Mouse (Mus musculus): Measurements from ENCODE around the gene Agap1. TPM values are rescaled to one million over a fixed set of nuclear protein-coding genes. Genes with fewer than 3 reads are reported as not detected.

The Agap1 gene
- polyA plus RNA-seq, 1 experiment from 2014 or later = 10.3 TPM

GRCm38 (mm10) chr1:89746171-89746570, 291.6 kb downstream of the Agap1 start:
- Histone ChIP-seq H3K4me1 (peaks cover 14% of the 10 kb centered on the region), H3K36me3 (peaks cover 19% of the 10 kb centered on the region), H3K4me3 (no peak overlapping the region), H3K27ac (no peak overlapping the region), H3K27me3 (ENCODE audit: insufficient read depth, poor library complexity, severe bottlenecking) (no peaks in the 10 kb centered on the region), H3K9me3 (no peaks in the 10 kb centered on the region)
- WGBS = 87% methylated on average over 3 of the region's 3 CpGs
- DNase-seq (ENCODE audit: low spot score) = no peak

GRCm38 (mm10) chr1:89749666-89750065, 295.1 kb downstream of the Agap1 start:
- DNase-seq (ENCODE audit: low spot score) = no peak
- no peak overlapping the region for H3K4me3 ChIP-seq
- 0 out of 2 replicates have a peak, but pooled peaks cover 4% of the 10 kb centered on the region for H3K27me3 ChIP-seq (ENCODE audit: insufficient read depth, poor library complexity, severe bottlenecking)
- H3K36me3 ChIP-seq = peaks cover 3% of the 10 kb centered on the region; the same call in 1 of the 2 replicates
- no peaks in the 10 kb centered on the region for H3K9me3 ChIP-seq
- H3K27ac ChIP-seq = no peak overlapping the region
- peaks cover 17% of the 10 kb centered on the region for H3K4me1 ChIP-seq

GRCm38 (mm10) chr1:89750495-89750894, 295.9 kb downstream of the Agap1 start:
- Histone ChIP-seq H3K4me1 (peaks cover 17% of the 10 kb centered on the region), H3K4me3 (peak overlapping the region; percentile 46), H3K27me3 (ENCODE audit: insufficient read depth, poor library complexity, severe bottlenecking) (0 out of 2 replicates have a peak, but pooled peaks cover 4% of the 10 kb centered on the region), H3K36me3 (no peaks in the 10 kb centered on the region; the same call in 1 of the 2 replicates), H3K9me3 (no peaks in the 10 kb centered on the region), H3K27ac (peak overlapping the region; percentile 47; the same call in 1 of the 2 replicates)
- DNase-seq (ENCODE audit: low spot score) = no peak
- 7% methylated on average over 9 of the region's 9 CpGs for WGBS

GRCm38 (mm10) chr1:89750921-89751320, 296.3 kb downstream of the Agap1 start:
- H3K4me1 ChIP-seq = peaks cover 17% of the 10 kb centered on the region
- peak overlapping the region; percentile 47 for H3K27ac ChIP-seq

GRCm38 (mm10) chr1:89751344-89751743, 296.7 kb downstream of the Agap1 start:
- H3K27me3 ChIP-seq (ENCODE audit: insufficient read depth, poor library complexity, severe bottlenecking) = 0 out of 2 replicates have a peak, but pooled peaks cover 4% of the 10 kb centered on the region
- H3K4me3 ChIP-seq = peak overlapping the region; percentile 46; the same call in 1 of the 2 replicates
- WGBS = 68% methylated on average over 11 of the region's 11 CpGs
- DNase-seq (ENCODE audit: low spot score) = no peak
- H3K27ac ChIP-seq = peak overlapping the region; percentile 47; the same call in 1 of the 2 replicates
- H3K4me1 ChIP-seq = peaks cover 18% of the 10 kb centered on the region
- H3K36me3 ChIP-seq = no peaks in the 10 kb centered on the region; the same call in 1 of the 2 replicates
- H3K9me3 ChIP-seq = no peaks in the 10 kb centered on the region

More at GRCm38 (mm10) chr1:89750921-89751320, 296.3 kb downstream of the Agap1 start:
- Histone ChIP-seq H3K27me3 (ENCODE audit: insufficient read depth, poor library complexity, severe bottlenecking) (0 out of 2 replicates have a peak, but pooled peaks cover 4% of the 10 kb centered on the region), H3K4me3 (peak overlapping the region; percentile 46), H3K9me3 (no peaks in the 10 kb centered on the region), H3K36me3 (no peaks in the 10 kb centered on the region; the same call in 1 of the 2 replicates)
- DNase-seq (ENCODE audit: low spot score) = no peak
- WGBS = 24% methylated on average over 21 of the region's 21 CpGs

GRCm38 (mm10) chr1:89752659-89753058, 298.1 kb downstream of the Agap1 start:
- 95% methylated on average over 3 of the region's 3 CpGs for WGBS

GRCm38 (mm10) chr1:89755358-89755757, 300.8 kb downstream of the Agap1 start:
- Histone ChIP-seq H3K4me3 (no peak overlapping the region), H3K27me3 (ENCODE audit: insufficient read depth, poor library complexity, severe bottlenecking) (0 out of 2 replicates have a peak, but pooled peaks cover 4% of the 10 kb centered on the region), H3K36me3 (no peaks in the 10 kb centered on the region; the same call in 1 of the 2 replicates), H3K4me1 (peaks cover 16% of the 10 kb centered on the region), H3K27ac (no peak overlapping the region), H3K9me3 (no peaks in the 10 kb centered on the region)
- no peak for DNase-seq (ENCODE audit: low spot score)
- WGBS = 66% methylated on average over 12 of the region's 12 CpGs

More at GRCm38 (mm10) chr1:89752659-89753058, 298.1 kb downstream of the Agap1 start:
- Histone ChIP-seq H3K27ac (no peak overlapping the region), H3K4me3 (no peak overlapping the region), H3K4me1 (peaks cover 21% of the 10 kb centered on the region), H3K36me3 (no peaks in the 10 kb centered on the region; the same call in 1 of the 2 replicates), H3K9me3 (no peaks in the 10 kb centered on the region), H3K27me3 (ENCODE audit: insufficient read depth, poor library complexity, severe bottlenecking) (0 out of 2 replicates have a peak, but pooled peaks cover 4% of the 10 kb centered on the region)
- DNase-seq (ENCODE audit: low spot score) = no peak

GRCm38 (mm10) chr1:89756387-89756786, 301.8 kb downstream of the Agap1 start:
- H3K27ac ChIP-seq = no peak overlapping the region
- 36% methylated on average over 8 of the region's 8 CpGs for WGBS
- DNase-seq (ENCODE audit: low spot score) = no peak
- 0 out of 2 replicates have a peak, but pooled peaks cover 4% of the 10 kb centered on the region for H3K27me3 ChIP-seq (ENCODE audit: insufficient read depth, poor library complexity, severe bottlenecking)
- H3K36me3 ChIP-seq = no peaks in the 10 kb centered on the region; the same call in 1 of the 2 replicates
- no peaks in the 10 kb centered on the region for H3K9me3 ChIP-seq
- peaks cover 5% of the 10 kb centered on the region; the same call in 1 of the 2 replicates for H3K4me1 ChIP-seq
- no peak overlapping the region for H3K4me3 ChIP-seq

GRCm38 (mm10) chr1:89757545-89757944, 302.9 kb downstream of the Agap1 start:
- H3K27me3 ChIP-seq (ENCODE audit: insufficient read depth, poor library complexity, severe bottlenecking) = 0 out of 2 replicates have a peak, but pooled peaks cover 4% of the 10 kb centered on the region
- H3K27ac ChIP-seq = no peak overlapping the region
- WGBS = 58% methylated on average over 3 of the region's 3 CpGs
- no peak for DNase-seq (ENCODE audit: low spot score)
- peaks cover 4% of the 10 kb centered on the region; the same call in 1 of the 2 replicates for H3K4me1 ChIP-seq
- no peaks in the 10 kb centered on the region for H3K9me3 ChIP-seq
- H3K4me3 ChIP-seq = no peak overlapping the region
- peaks cover 1% of the 10 kb centered on the region for H3K36me3 ChIP-seq

GRCm38 (mm10) chr1:89763912-89764311, 309.3 kb downstream of the Agap1 start:
- peak; percentile 89 for DNase-seq (ENCODE audit: low spot score)
- Histone ChIP-seq H3K36me3 (peaks cover 5% of the 10 kb centered on the region), H3K27ac (peak overlapping the region; percentile 47; the same call in 1 of the 2 replicates), H3K27me3 (ENCODE audit: insufficient read depth, poor library complexity, severe bottlenecking) (no peaks in the 10 kb centered on the region), H3K4me3 (no peak overlapping the region), H3K9me3 (no peaks in the 10 kb centered on the region), H3K4me1 (peaks cover 17% of the 10 kb centered on the region)
- WGBS = 11% methylated on average over 3 of the region's 3 CpGs

GRCm38 (mm10) chr1:89766891-89767290, 312.3 kb downstream of the Agap1 start:
- Histone ChIP-seq H3K27me3 (ENCODE audit: insufficient read depth, poor library complexity, severe bottlenecking) (no peaks in the 10 kb centered on the region), H3K9me3 (no peaks in the 10 kb centered on the region), H3K36me3 (peaks cover 5% of the 10 kb centered on the region), H3K4me1 (peaks cover 30% of the 10 kb centered on the region), H3K27ac (no peak overlapping the region), H3K4me3 (no peak overlapping the region)
- DNase-seq (ENCODE audit: low spot score) = no peak
- WGBS = 71% methylated on average over 8 of the region's 8 CpGs

GRCm38 (mm10) chr1:89769641-89770040, 315.0 kb downstream of the Agap1 start:
- Histone ChIP-seq H3K36me3 (peaks cover 5% of the 10 kb centered on the region; the same call in 1 of the 2 replicates), H3K27me3 (ENCODE audit: insufficient read depth, poor library complexity, severe bottlenecking) (no peaks in the 10 kb centered on the region), H3K27ac (no peak overlapping the region), H3K9me3 (no peaks in the 10 kb centered on the region), H3K4me1 (peaks cover 15% of the 10 kb centered on the region), H3K4me3 (no peak overlapping the region)
- DNase-seq (ENCODE audit: low spot score) = no peak
- 81% methylated on average over 4 of the region's 4 CpGs for WGBS

GRCm38 (mm10) chr1:89770298-89770697, 315.7 kb downstream of the Agap1 start:
- H3K4me1 ChIP-seq = peaks cover 12% of the 10 kb centered on the region
- no peak for DNase-seq (ENCODE audit: low spot score)
- H3K27ac ChIP-seq = no peak overlapping the region
- H3K36me3 ChIP-seq = peaks cover 5% of the 10 kb centered on the region; the same call in 1 of the 2 replicates
- H3K27me3 ChIP-seq (ENCODE audit: insufficient read depth, poor library complexity, severe bottlenecking) = no peaks in the 10 kb centered on the region
- H3K4me3 ChIP-seq = no peak overlapping the region
- no peaks in the 10 kb centered on the region for H3K9me3 ChIP-seq
- 74% methylated on average over 1 of the region's 1 CpGs for WGBS

Data from heart, embryonic 10.5 days (tissue).